Mouse (Mus musculus): ENCODE measurements around the gene Ubqln4. TPM values are rescaled to one million over a fixed set of nuclear protein-coding genes. Genes with fewer than 3 reads are reported as not detected.
A peak's percentile ranks its signal among the peaks of the same experiment; 100 is the strongest.

Gene Ubqln4
- polyA plus RNA-seq, 1 experiment from 2014 or later: 39.2 TPM

DNA sequence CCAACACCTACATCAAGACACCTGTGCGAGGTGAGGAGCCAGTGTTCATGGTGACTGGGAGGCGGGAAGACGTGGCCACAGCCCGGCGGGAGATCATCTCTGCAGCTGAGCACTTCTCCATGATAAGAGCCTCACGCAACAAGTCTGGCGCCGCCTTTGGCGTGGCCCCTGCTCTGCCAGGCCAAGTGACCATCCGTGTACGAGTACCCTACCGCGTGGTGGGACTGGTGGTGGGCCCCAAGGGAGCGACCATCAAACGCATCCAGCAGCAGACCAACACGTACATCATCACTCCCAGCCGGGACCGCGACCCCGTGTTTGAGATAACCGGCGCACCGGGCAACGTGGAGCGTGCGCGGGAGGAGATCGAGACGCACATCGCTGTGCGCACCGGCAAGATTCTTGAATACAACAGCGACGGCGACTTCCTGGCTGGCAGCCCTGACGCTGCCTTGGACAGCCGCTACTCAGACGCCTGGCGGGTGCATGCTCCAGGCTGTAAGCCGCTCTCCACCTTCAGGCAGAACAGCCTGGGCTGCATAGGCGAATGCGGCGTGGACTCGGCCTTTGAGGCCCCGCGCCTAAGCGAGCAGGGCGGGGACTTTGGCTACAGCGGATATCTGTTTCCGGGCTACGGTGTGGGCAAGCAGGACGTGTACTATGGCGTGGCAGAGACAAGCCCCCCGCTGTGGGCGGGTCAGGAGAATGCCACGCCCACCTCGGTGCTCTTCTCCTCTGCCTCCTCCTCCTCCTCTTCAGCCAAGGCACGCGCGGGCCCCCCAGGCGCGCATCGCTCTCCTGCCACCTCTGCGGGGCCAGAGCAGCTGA, 17.2 kb upstream of the Ubqln4 start:
- Histone ChIP-seq H3K4me3 (replicated peaks) (peak overlapping the region; percentile 89), H3K36me3 (peaks cover 37% of the 10 kb centered on the region), H3K9ac (replicated peaks) (peak overlapping the region; percentile 99), H3K9me3 (replicated peaks) (no peaks in the 10 kb centered on the region), H3K4me2 (peak overlapping the region; percentile 89), H3K4me1 (peaks cover 66% of the 10 kb centered on the region), H3K27me3 (replicated peaks) (no peaks in the 10 kb centered on the region), H3K27ac (replicated peaks) (peak overlapping the region; percentile 25; the same call in 1 of the 2 replicates)
- WGBS: 7% methylated on average over 64 of the region's 64 CpGs
- no peak for ATAC-seq (ENCODE audit: low FRiP score)

DNA sequence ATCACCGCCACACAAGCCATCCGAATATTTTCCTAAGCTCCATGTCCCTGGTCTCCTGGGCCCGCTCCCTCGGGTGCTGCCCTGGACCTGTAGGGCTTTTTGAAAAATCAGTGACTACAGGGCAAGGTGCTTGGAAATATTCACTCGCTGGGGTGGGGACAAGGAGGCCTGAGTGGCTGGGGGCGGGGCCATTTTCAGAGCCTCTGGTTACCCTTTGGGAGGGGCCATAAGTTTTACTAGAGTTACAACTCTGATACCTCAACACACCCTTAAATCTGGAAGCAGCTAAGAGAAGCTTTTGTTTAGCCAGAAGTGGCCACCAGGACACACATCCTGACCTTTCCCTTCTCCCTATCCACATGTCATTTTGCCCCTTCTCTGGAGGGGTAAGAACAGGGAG, 16.4 kb upstream of the Ubqln4 start:
- 78% methylated on average over 6 of the region's 6 CpGs for WGBS
- Histone ChIP-seq H3K27me3 (replicated peaks) (no peaks in the 10 kb centered on the region), H3K4me1 (peaks cover 75% of the 10 kb centered on the region), H3K4me3 (replicated peaks) (no peak overlapping the region), H3K4me2 (peak overlapping the region; percentile 89), H3K27ac (replicated peaks) (no peak overlapping the region), H3K9ac (replicated peaks) (no peak overlapping the region), H3K36me3 (peaks cover 37% of the 10 kb centered on the region), H3K9me3 (replicated peaks) (no peaks in the 10 kb centered on the region)
- no peak for ATAC-seq (ENCODE audit: low FRiP score)

DNA sequence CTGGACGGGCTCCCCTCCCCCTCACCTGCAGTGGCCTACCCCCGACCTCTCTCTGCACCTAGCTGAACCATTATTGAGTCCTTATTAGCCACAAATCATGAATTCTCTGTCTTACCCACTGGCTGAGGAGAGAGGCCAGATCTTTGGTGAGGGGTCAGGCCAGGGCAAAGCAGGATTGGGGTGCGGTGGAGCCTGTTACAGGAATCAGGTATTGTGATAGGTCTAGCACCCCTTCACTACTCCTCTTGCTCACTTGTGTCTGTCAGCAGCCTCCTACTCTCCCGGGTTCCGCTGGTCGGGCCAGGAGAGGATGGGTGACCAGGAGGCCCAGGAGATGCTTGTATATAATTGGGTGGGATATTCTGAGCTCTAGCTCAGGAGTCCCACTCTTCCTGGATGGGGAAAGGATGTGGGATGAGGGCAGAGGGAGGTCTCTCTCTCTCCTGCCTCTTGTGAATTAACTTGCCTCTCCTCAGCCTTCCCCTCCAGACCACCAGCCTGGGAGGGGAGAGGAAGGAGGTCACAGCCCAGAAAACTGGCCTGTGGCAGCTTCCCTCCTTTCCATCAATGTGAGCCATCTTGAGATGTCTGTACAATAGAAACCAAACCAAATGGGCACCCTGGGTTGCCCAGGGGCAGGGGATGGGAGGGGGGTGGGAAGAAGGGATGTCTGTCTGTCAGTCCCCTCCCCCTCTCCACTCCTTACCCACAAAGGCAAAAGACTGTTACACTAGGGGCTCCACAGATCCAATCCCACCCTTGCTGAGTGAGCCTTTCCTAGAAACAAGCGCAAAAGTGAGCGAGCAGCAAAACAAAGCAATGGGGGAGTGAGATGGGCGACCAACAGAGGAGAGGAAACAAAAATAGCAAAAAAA, 15.1 kb upstream of the Ubqln4 start:
- no peak for ATAC-seq (ENCODE audit: low FRiP score)
- Histone ChIP-seq H3K4me2 (no peak overlapping the region), H3K36me3 (peaks cover 37% of the 10 kb centered on the region), H3K27me3 (replicated peaks) (no peaks in the 10 kb centered on the region), H3K27ac (replicated peaks) (no peak overlapping the region), H3K9ac (replicated peaks) (no peak overlapping the region), H3K4me1 (peaks cover 79% of the 10 kb centered on the region), H3K9me3 (replicated peaks) (no peaks in the 10 kb centered on the region), H3K4me3 (replicated peaks) (0 out of 2 replicates have a peak overlapping the region, but pooled peaks have one; percentile 3)
- 39% methylated on average over 9 of the region's 9 CpGs for WGBS

DNA sequence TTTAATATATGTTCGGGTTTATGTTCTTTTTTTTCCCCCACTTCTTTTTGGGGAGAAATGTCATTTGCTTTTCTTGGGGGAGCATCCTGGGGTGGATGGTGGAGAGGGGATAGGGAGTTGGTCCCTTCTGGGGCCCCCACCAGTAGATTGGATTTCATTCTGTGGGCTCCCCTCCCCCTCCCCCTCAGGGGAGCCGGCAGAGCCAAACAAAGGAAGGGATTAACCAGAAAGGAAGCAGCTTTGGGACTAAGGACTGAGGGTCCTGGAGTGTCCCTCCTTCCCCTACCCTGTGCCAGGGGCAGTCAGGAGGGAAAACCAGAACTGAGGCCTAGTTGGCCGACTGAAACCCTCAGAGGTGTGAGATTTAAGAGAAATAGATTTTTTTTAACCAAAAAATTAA, 14.2 kb upstream of the Ubqln4 start:
- peaks cover 71% of the 10 kb centered on the region for H3K4me1 ChIP-seq

DNA sequence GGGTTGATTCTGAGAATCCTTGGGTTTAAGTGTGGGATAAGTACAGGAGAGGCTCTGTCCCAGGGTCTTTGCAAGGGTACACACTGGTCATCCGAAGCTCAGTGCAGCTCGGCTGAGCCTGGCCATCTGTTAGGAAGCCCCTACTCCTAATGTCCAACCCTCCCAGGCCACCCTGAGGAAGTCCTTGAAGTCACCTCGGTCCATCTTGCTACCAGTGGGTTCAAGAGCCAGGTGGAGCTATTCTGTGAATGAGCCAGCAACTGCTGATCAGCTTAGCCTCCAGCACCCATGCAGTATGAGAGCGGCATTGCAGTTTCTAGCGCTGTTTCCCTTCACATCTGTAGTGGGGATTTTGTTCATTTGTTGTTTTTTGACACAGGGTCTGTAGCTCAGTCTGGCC, 13.5 kb upstream of the Ubqln4 start:
- H3K9ac ChIP-seq (replicated peaks): no peak overlapping the region
- H3K4me2 ChIP-seq: no peak overlapping the region
- peaks cover 37% of the 10 kb centered on the region for H3K36me3 ChIP-seq
- no peaks in the 10 kb centered on the region for H3K9me3 ChIP-seq (replicated peaks)
- ATAC-seq (ENCODE audit: low FRiP score): no peak
- H3K27ac ChIP-seq (replicated peaks): no peak overlapping the region; the same call in 1 of the 2 replicates
- 64% methylated on average over 5 of the region's 5 CpGs for WGBS
- no peaks in the 10 kb centered on the region for H3K27me3 ChIP-seq (replicated peaks)
- no peak overlapping the region for H3K4me3 ChIP-seq (replicated peaks)
- peaks cover 64% of the 10 kb centered on the region for H3K4me1 ChIP-seq

More for the DNA sequence above, 14.2 kb upstream of the Ubqln4 start:
- 15% methylated on average over 3 of the region's 3 CpGs for WGBS
- H3K9ac ChIP-seq (replicated peaks): no peak overlapping the region
- H3K27me3 ChIP-seq (replicated peaks): no peaks in the 10 kb centered on the region
- no peak overlapping the region for H3K4me3 ChIP-seq (replicated peaks)
- H3K4me2 ChIP-seq: no peak overlapping the region
- H3K27ac ChIP-seq (replicated peaks): 0 out of 2 replicates have a peak overlapping the region, but pooled peaks have one; percentile 45
- no peak for ATAC-seq (ENCODE audit: low FRiP score)
- no peaks in the 10 kb centered on the region for H3K9me3 ChIP-seq (replicated peaks)
- peaks cover 37% of the 10 kb centered on the region for H3K36me3 ChIP-seq

DNA sequence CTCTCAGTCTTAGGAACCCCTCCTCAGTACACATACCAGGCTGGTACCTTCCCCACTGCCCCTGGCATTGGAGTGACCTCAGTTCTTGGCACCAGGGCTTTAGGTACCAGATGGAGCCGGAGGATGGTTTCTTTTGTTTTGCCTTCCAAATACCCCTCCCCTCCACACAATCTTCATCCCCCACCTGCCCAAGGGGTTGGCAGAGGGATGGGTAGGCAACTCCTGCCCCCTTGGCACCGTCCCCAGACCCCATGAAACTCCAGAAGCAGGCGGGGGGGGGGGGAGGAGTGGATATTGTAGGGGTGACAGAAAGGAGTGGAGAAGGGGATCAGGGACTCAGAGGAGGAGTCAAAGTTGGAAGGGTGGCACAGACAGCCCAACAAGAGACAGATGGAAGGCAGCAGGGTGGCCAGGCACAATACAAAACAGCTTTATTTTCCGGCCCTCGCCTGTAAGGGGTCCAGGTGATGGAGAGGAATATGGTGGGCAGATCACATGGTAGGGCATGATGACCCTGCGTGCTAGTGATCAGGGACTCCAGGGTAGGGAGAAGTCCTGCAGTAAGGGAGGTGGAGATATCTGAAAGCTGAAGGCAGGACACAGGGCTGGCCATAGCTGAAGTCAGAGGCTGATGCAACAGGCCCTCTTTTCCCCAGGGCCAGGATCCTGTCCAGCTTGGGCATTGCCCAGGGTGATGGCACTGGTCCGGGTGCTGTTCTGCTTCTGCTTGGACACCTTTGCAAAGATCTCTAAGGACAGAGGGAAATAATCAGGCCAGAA, 11.7 kb upstream of the Ubqln4 start:
- Histone ChIP-seq H3K9ac (replicated peaks) (no peak overlapping the region), H3K27me3 (replicated peaks) (no peaks in the 10 kb centered on the region), H3K4me3 (replicated peaks) (no peak overlapping the region), H3K4me2 (no peak overlapping the region), H3K27ac (replicated peaks) (0 out of 2 replicates have a peak overlapping the region, but pooled peaks have one; percentile 23), H3K9me3 (replicated peaks) (no peaks in the 10 kb centered on the region), H3K36me3 (peaks cover 33% of the 10 kb centered on the region), H3K4me1 (peaks cover 46% of the 10 kb centered on the region)
- no peak for ATAC-seq (ENCODE audit: low FRiP score)
- WGBS: 48% methylated on average over 7 of the region's 7 CpGs

DNA sequence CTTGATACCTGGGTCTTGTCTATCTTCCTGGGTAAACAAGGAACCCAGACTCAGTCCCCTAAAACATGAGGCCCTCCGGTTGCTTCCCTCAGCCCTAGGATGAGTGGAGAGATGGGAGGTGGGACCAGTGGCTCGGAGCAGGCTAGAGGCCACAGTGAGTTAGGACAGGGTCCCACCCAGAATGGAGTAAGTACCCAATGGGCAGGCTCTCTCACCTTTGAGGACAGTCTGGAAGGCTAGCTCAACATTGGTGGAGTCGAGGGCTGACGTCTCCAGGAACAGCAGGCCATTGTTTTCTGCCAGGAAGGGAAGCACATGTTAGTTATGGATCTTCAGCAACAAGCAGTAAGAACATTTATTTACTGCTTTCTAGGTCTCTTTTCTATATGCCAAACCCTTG, 11.1 kb upstream of the Ubqln4 start:
- H3K9ac ChIP-seq (replicated peaks): no peak overlapping the region
- ATAC-seq (ENCODE audit: low FRiP score): peak; percentile 15; the same call in 1 of the 2 replicates
- peaks cover 26% of the 10 kb centered on the region for H3K36me3 ChIP-seq
- H3K4me2 ChIP-seq: no peak overlapping the region
- H3K4me3 ChIP-seq (replicated peaks): no peak overlapping the region
- WGBS: 75% methylated on average over 4 of the region's 4 CpGs
- no peaks in the 10 kb centered on the region for H3K27me3 ChIP-seq (replicated peaks)
- peaks cover 40% of the 10 kb centered on the region for H3K4me1 ChIP-seq
- no peaks in the 10 kb centered on the region for H3K9me3 ChIP-seq (replicated peaks)
- no peak overlapping the region for H3K27ac ChIP-seq (replicated peaks)

DNA sequence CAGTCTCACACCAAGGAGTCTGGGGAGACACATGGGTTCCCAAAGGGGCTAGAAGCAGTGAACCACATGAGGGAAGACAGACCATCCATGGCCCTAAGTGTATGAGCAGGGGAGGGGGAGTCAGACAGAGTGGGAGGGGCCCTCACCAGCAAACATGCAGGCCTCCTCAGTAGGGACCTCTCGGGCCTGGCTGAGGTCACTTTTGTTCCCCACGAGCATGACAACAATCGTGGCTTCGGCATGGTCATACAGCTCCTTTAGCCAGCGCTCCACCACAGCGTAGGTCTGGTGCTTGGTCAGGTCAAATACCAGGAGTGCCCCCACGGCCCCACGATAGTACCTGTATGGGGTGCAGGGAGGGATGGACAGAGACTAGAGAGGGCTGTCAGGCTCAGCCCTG, 10.4 kb upstream of the Ubqln4 start:
- no peak overlapping the region for H3K4me3 ChIP-seq (replicated peaks)
- H3K9ac ChIP-seq (replicated peaks): no peak overlapping the region
- WGBS: 85% methylated on average over 8 of the region's 8 CpGs
- H3K36me3 ChIP-seq: peaks cover 19% of the 10 kb centered on the region
- H3K27ac ChIP-seq (replicated peaks): no peak overlapping the region
- H3K4me2 ChIP-seq: no peak overlapping the region
- H3K9me3 ChIP-seq (replicated peaks): no peaks in the 10 kb centered on the region
- H3K27me3 ChIP-seq (replicated peaks): no peaks in the 10 kb centered on the region
- peaks cover 33% of the 10 kb centered on the region for H3K4me1 ChIP-seq
- ATAC-seq (ENCODE audit: low FRiP score): no peak

DNA sequence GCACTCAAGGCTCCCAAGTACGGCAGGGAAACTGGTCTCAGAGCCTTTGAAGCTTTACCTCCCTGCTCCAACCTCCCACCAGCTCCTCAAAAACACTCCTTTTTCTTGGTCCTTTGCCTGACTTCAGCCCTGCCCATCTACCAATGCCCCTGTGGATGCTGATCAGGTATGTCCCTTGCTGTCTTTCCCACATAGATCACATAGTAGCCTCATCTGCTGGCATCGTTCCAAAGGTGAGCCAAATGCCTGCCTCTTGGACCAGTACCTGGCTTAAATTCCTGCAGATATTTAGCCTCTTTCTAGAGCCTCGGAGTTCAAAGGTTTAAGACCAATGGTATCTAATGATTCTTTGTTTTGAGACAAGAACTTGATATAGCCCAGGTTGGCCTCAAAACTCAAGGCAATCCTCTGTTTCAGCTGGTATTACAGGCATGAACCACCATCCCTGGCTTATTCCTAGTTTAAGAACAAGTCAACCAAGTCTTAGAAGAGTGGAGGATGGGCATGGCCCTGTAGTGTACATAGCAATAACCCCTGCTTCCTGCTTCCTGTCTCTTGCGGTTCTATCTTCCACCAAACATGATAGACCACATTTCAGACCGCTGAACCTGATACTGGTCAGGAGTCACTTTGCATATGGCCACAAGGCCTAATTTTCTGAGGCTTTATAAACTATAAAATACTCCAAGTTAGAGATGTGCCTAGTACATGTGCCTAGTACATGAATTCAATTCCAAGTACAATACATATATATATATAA, 9.7 kb upstream of the Ubqln4 start:
- Histone ChIP-seq H3K9me3 (replicated peaks) (no peaks in the 10 kb centered on the region), H3K27ac (replicated peaks) (no peak overlapping the region), H3K9ac (replicated peaks) (no peak overlapping the region), H3K4me1 (peaks cover 26% of the 10 kb centered on the region), H3K4me3 (replicated peaks) (no peak overlapping the region), H3K4me2 (no peak overlapping the region), H3K27me3 (replicated peaks) (no peaks in the 10 kb centered on the region), H3K36me3 (peaks cover 12% of the 10 kb centered on the region; the same call in 1 of the 2 replicates)
- ATAC-seq (ENCODE audit: low FRiP score): no peak
- WGBS: 73% methylated on average over 5 of the region's 5 CpGs

DNA sequence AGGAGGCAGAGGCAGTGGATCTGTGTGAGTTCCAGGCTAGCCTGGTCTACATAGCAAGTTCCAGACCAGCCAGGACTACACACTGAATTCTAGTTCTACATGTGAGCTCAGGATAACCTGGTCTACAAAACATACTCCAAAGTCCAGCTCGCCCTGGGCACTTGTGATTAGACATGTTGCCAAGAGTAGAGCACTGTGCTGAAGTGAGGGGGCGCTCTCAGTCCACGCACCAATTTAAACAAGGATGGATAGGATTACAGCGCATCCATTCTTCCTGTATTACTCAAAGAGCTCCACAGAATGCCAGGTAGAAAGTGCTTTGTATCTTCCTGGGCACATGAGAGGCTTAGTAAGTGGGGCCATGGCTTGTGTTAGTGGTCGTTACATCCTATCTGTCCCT, 9.0 kb upstream of the Ubqln4 start:
- no peaks in the 10 kb centered on the region for H3K27me3 ChIP-seq (replicated peaks)
- peaks cover 22% of the 10 kb centered on the region for H3K4me1 ChIP-seq
- no peak overlapping the region for H3K27ac ChIP-seq (replicated peaks)
- H3K9ac ChIP-seq (replicated peaks): no peak overlapping the region
- peaks cover 9% of the 10 kb centered on the region; the same call in 1 of the 2 replicates for H3K36me3 ChIP-seq
- no peak for ATAC-seq (ENCODE audit: low FRiP score)
- 41% methylated on average over 5 of the region's 5 CpGs for WGBS
- no peak overlapping the region for H3K4me2 ChIP-seq
- H3K4me3 ChIP-seq (replicated peaks): no peak overlapping the region
- no peaks in the 10 kb centered on the region for H3K9me3 ChIP-seq (replicated peaks)

Data from neural tube, embryonic 15.5 days (tissue).